Mouse (Mus musculus) thymus, adult 2 months (tissue): Measurements from ENCODE around the gene Wwp2. TPM values are rescaled to one million over a fixed set of nuclear protein-coding genes. Genes with fewer than 3 reads are reported as not detected.

Experiments used
- DNase-seq: peaks from one replicate; pipeline ENCODE4 v3.0.0; 2021
- H3K27ac ChIP-seq: fragments of 200-500 bp; 2 replicates; pipeline ENCODE4 v1.5.1; 2012; ENCODE audit warnings: low read length, control low read depth; ENCODE audit not compliant: control insufficient read depth, insufficient read depth
- H3K27me3 ChIP-seq: fragments of 200-500 bp; 2 replicates; pipeline ENCODE4 v1.6.1; 2012; ENCODE audit warnings: mild to moderate bottlenecking, low read length, moderate library complexity, mixed read lengths; ENCODE audit not compliant: control insufficient read depth, insufficient read depth
- H3K36me3 ChIP-seq: fragments of 200-500 bp; 2 replicates; pipeline ENCODE4 v1.6.1; 2012; ENCODE audit warnings: mild to moderate bottlenecking, low read length, moderate library complexity; ENCODE audit not compliant: control insufficient read depth, insufficient read depth
- H3K4me1 ChIP-seq: fragments of 200-500 bp; replicated peaks from 2 replicates; pipeline ENCODE4 v1.6.1; 2012; ENCODE audit warnings: low read length; ENCODE audit not compliant: control insufficient read depth, insufficient read depth
- H3K4me3 ChIP-seq: fragments of 200-500 bp; 2 replicates; pipeline ENCODE4 v1.5.1; 2012; ENCODE audit warnings: mild to moderate bottlenecking, low read length, control low read depth, moderate library complexity; ENCODE audit not compliant: control insufficient read depth, insufficient read depth
- CTCF ChIP-seq: fragments of 200-500 bp; IDR thresholded peaks from 2 replicates; pipeline ENCODE4 v1.5.1; 2012; ENCODE audit warnings: mild to moderate bottlenecking, control low read depth, low read length, moderate library complexity, borderline replicate concordance; ENCODE audit not compliant: control insufficient read depth, poor library complexity, insufficient read depth; ENCODE audit errors: extremely low read depth
- POLR2A ChIP-seq: fragments of 200-500 bp; IDR thresholded peaks from 2 replicates; pipeline ENCODE4 v1.6.1; 2012; ENCODE audit warnings: mild to moderate bottlenecking, low read length, control low read depth, moderate library complexity; ENCODE audit not compliant: control insufficient read depth, poor library complexity, insufficient read depth; ENCODE audit errors: extremely low read depth
- WGBS: fragments of 180-500 bp; shearing (Covaris S2); methylation state at CpG from one replicate; pipeline ENCODE4 v1.1.7; 2018; 5-methylcytosine and 5-hydroxymethylcytosine counted together
- polyA plus RNA-seq: library from polyadenylated mRNA; depleted of rRNA; stranded (reverse); fragments of >200 nt; gene quantifications from 2 replicates; pipeline ENCODE4 v1.2.3, GENCODE M21; 2012

The Wwp2 gene
- polyA plus RNA-seq, 1 experiment, result 79.8 TPM

- Histone ChIP-seq H3K4me3 (no peak overlapping the region), H3K27me3 (no peaks in the 10 kb centered on the region), H3K36me3 (peaks cover 3% of the 10 kb centered on the region; the same call in 1 of the 2 replicates), H3K27ac (no peak overlapping the region), H3K4me1 (no peaks in the 10 kb centered on the region)
- 95% methylated on average over 4 of the region's 4 CpGs for WGBS
- no peak for TF ChIP-seq CTCF
- no peak for TF ChIP-seq POLR2A
- DNase-seq, result no peak
Observed at GRCm38 (mm10) chr8:107491212-107491611, 55.0 kb downstream of the Wwp2 start.

DNA sequence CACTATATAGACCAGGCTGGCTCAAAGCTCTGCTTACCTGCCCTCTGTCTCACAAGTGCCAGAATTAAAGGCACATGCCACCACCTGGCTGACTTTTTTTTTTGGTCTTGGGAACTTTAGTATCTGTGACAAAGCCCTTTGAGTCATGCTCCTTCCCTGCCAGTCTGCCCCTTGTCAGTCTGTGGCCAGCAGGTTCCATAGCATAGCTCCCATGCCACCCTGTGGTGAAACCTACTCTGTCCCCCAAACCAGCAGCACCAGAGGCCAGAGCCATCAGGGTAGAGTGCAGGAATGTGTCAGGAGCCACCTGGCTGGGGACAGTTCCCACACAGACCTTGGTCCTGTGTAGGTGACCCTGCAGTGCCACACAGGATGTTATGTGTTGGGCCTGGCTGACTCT lies 55.7 kb downstream of the Wwp2 start:
- TF ChIP-seq CTCF (no peak), POLR2A (no peak)
- DNase-seq, result no peak
- Histone ChIP-seq H3K27me3 (no peaks in the 10 kb centered on the region), H3K36me3 (no peaks in the 10 kb centered on the region), H3K4me3 (no peak overlapping the region), H3K4me1 (no peaks in the 10 kb centered on the region), H3K27ac (no peak overlapping the region)

GRCm38 (mm10) chr8:107492802-107493201 lies 56.6 kb downstream of the Wwp2 start:
- no peak for DNase-seq
- Histone ChIP-seq H3K4me1 (no peaks in the 10 kb centered on the region), H3K27ac (no peak overlapping the region), H3K27me3 (no peaks in the 10 kb centered on the region), H3K4me3 (no peak overlapping the region), H3K36me3 (no peaks in the 10 kb centered on the region)
- no peak for TF ChIP-seq CTCF
- TF ChIP-seq POLR2A, result no peak
- WGBS, result 97% methylated on average over 5 of the region's 5 CpGs

DNA sequence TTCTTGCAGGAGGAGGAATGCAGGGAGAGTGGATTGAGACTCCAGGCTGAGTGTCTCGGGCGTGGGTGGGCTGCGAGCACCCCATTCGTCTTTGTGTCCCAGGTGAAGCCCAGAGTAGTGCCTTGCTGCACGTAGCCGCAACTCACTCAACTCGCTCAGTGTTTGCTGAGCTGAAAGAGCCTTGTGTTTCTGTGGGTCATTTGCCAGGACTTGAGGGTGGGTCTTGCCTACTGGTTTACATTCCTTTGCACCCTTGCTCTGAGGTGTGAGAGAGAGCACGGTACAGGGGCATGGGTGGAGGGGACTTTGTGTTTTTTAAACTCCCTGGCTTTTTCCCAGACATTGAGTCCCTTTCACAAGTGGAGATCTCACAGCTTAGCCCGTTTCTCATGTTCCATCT lies 59.3 kb downstream of the Wwp2 start:
- H3K4me1 ChIP-seq, result no peaks in the 10 kb centered on the region
- no peak overlapping the region for H3K27ac ChIP-seq
- TF ChIP-seq CTCF (no peak), POLR2A (no peak)
- no peaks in the 10 kb centered on the region for H3K27me3 ChIP-seq
- H3K36me3 ChIP-seq, result no peaks in the 10 kb centered on the region
- WGBS, result 97% methylated on average over 9 of the region's 9 CpGs
- DNase-seq, result no peak
- no peak overlapping the region for H3K4me3 ChIP-seq

DNA sequence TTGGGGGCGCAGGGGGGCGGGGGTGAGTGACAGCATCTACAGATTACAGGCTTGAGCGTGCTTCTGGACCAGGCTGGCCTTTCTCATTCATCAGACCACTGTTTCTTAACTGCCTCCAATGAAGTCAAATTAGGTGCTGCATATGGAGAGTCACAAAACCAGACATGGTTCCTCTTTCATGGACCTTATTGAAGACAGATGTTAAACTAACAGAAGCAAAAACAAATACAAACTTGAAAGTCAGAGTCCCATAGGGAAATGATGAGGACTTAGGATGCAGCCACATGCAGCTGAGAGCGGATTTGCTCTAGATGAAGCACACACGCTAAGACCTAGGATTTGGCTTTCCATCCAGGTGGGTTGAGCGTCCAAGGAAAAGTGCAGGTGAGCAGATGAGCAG lies 61.5 kb downstream of the Wwp2 start:
- Histone ChIP-seq H3K36me3 (no peaks in the 10 kb centered on the region), H3K4me3 (no peak overlapping the region), H3K27ac (no peak overlapping the region), H3K27me3 (no peaks in the 10 kb centered on the region), H3K4me1 (peaks cover 3% of the 10 kb centered on the region)
- TF ChIP-seq POLR2A (no peak), CTCF (no peak)
- 91% methylated on average over 6 of the region's 6 CpGs for WGBS
- no peak for DNase-seq

GRCm38 (mm10) chr8:107498390-107498789 lies 62.2 kb downstream of the Wwp2 start:
- H3K27ac ChIP-seq, result no peak overlapping the region

GRCm38 (mm10) chr8:107498806-107499205 lies 62.6 kb downstream of the Wwp2 start:
- no peaks in the 10 kb centered on the region for H3K27me3 ChIP-seq
- H3K36me3 ChIP-seq, result no peaks in the 10 kb centered on the region
- DNase-seq, result no peak
- H3K4me1 ChIP-seq, result peaks cover 14% of the 10 kb centered on the region
- H3K27ac ChIP-seq, result no peak overlapping the region
- WGBS, result 71% methylated on average over 8 of the region's 8 CpGs
- TF ChIP-seq POLR2A (no peak), CTCF (no peak)
- H3K4me3 ChIP-seq, result no peak overlapping the region

More at GRCm38 (mm10) chr8:107498390-107498789, 62.2 kb downstream of the Wwp2 start:
- Histone ChIP-seq H3K4me1 (peaks cover 9% of the 10 kb centered on the region), H3K36me3 (no peaks in the 10 kb centered on the region), H3K27me3 (no peaks in the 10 kb centered on the region), H3K4me3 (no peak overlapping the region)
- no peak for DNase-seq
- 97% methylated on average over 1 of the region's 1 CpGs for WGBS
- TF ChIP-seq CTCF (no peak), POLR2A (no peak)
